Mouse (Mus musculus) ES-E14 (cell line): ENCODE measurements around the gene Podn. TPM values are rescaled to one million over a fixed set of nuclear protein-coding genes. Genes with fewer than 3 reads are reported as not detected.
A peak's percentile ranks its signal among the peaks of the same experiment; 100 is the strongest.

Experiments
- DNase-seq: peaks from one replicate; pipeline ENCODE4 v3.0.0-alpha.2; 2013; ENCODE audit warnings: low read depth, low spot score
- H3K27ac ChIP-seq: 2 replicates; pipeline ENCODE4 v1.5.1; 2012; ENCODE audit warnings: low read depth, mild to moderate bottlenecking, low read length, moderate library complexity, mixed read lengths; ENCODE audit not compliant: poor library complexity, insufficient read depth, severe bottlenecking
- H3K36me3 ChIP-seq: 2 replicates; pipeline ENCODE4 v1.6.1; 2012; ENCODE audit warnings: mild to moderate bottlenecking, low read length, moderate library complexity, mixed read lengths; ENCODE audit not compliant: control insufficient read depth, poor library complexity, insufficient read depth, severe bottlenecking
- H3K4me1 ChIP-seq, 2 experiments: fragments of 150-350 bp in 1 of 2; sonication (generic) in 1 of 2; 2 replicates each; pipeline ENCODE4 v1.6.1; 2012; ENCODE audit warnings: low read length in 2 of 2, mild to moderate bottlenecking in 1 of 2, mixed read lengths in 1 of 2; ENCODE audit not compliant: control insufficient read depth in 2 of 2, insufficient read depth in 2 of 2, poor library complexity in 1 of 2
- H3K4me3 ChIP-seq, 2 experiments: fragments of 150-350 bp in 1 of 2; sonication (generic) in 1 of 2; 2 replicates each; pipeline ENCODE4 v1.5.1; 2012; ENCODE audit warnings: low read length in 2 of 2, low read depth in 1 of 2, mild to moderate bottlenecking in 1 of 2, mixed read lengths in 1 of 2; ENCODE audit not compliant: insufficient read depth in 1 of 2, poor library complexity in 1 of 2, severe bottlenecking in 1 of 2
- H3K9ac ChIP-seq: 2 replicates; pipeline ENCODE4 v1.6.1; 2012; ENCODE audit warnings: low read depth, mild to moderate bottlenecking, low read length, mixed read lengths; ENCODE audit not compliant: poor library complexity, insufficient read depth, severe bottlenecking
- H3K9me3 ChIP-seq: fragments of 150-350 bp; sonication (generic); 2 replicates; pipeline ENCODE4 v1.6.1; 2012; ENCODE audit warnings: low read depth, mild to moderate bottlenecking, low read length; ENCODE audit not compliant: control insufficient read depth, insufficient read depth
- CHD2 ChIP-seq: IDR thresholded peaks from 2 replicates; pipeline ENCODE4 v1.6.1; 2014; ENCODE audit warnings: mild to moderate bottlenecking, low read depth, low read length, inconsistent platforms
- HCFC1 ChIP-seq: IDR thresholded peaks from 2 replicates; pipeline ENCODE4 v1.6.1; 2012; ENCODE audit warnings: low read length, inconsistent platforms, borderline replicate concordance; ENCODE audit not compliant: insufficient read depth
- MAFK ChIP-seq: IDR thresholded peaks from 2 replicates; pipeline ENCODE4 v1.6.1; 2014; ENCODE audit warnings: mild to moderate bottlenecking, low read depth, low read length, inconsistent platforms; ENCODE audit not compliant: insufficient read depth
- ZC3H11A ChIP-seq: IDR thresholded peaks from 2 replicates; pipeline ENCODE4 v1.6.1; 2012; ENCODE audit warnings: low read depth, mild to moderate bottlenecking, inconsistent platforms, low read length, borderline replicate concordance
- ZNF384 ChIP-seq: IDR thresholded peaks from 2 replicates; pipeline ENCODE4 v1.6.1; 2012; ENCODE audit warnings: low read depth, low read length, inconsistent platforms
- in situ Hi-C, 2 experiments: fragments of 600-800 bp; cut with MboI; formaldehyde crosslinking; loops; one replicate each; pipeline ENCODE4 v1.15.1; 2025; ENCODE audit warnings: low sequenced_read_pairs in 2 of 2, inconsistent platforms in 1 of 2; ENCODE audit not compliant: unreplicated experiment in 2 of 2
- total RNA-seq: library from RNA; depleted of rRNA; stranded (reverse); fragments of 300-350 nt; gene quantifications from 2 replicates; pipeline ENCODE4 v1.2.3, GENCODE M21; 2012

Gene Podn
- total RNA-seq, 1 experiment = 1.0 TPM

DNA sequence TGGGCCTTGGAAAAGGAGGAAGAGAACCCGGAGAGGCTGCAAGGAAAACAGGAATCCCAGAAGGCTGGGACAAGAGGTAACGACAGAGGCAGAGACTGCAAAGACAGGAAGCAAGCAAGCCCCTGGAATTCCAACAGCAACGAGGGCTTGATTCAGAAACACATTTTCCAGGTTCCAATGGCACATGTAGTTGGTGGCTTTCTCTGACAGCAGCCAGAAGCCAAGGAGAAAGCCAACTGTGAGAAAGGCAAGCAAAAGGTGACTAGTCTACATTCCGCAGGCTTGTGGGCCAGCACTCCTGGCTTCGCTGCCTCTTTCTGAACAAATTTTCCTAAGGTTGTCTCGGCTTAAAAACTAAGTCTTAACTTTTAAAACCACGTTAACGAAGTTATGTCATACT, 25.5 kb downstream of the Podn start:
- no peak for DNase-seq
- no peak for TF ChIP-seq HCFC1
- no peak for TF ChIP-seq ZNF384
- no peak for TF ChIP-seq CHD2
- TF ChIP-seq ZC3H11A = no peak
- no peak for TF ChIP-seq MAFK
- peak overlapping the region; percentile 37 for H3K9ac ChIP-seq
- H3K27ac ChIP-seq = no peak overlapping the region
- H3K9me3 ChIP-seq = no peaks in the 10 kb centered on the region
- H3K4me3 ChIP-seq = peak overlapping the region; percentile 61 to 81
- H3K36me3 ChIP-seq = no peaks in the 10 kb centered on the region
- no peaks in the 10 kb centered on the region for H3K4me1 ChIP-seq
- in situ Hi-C loops = no loop called here

DNA sequence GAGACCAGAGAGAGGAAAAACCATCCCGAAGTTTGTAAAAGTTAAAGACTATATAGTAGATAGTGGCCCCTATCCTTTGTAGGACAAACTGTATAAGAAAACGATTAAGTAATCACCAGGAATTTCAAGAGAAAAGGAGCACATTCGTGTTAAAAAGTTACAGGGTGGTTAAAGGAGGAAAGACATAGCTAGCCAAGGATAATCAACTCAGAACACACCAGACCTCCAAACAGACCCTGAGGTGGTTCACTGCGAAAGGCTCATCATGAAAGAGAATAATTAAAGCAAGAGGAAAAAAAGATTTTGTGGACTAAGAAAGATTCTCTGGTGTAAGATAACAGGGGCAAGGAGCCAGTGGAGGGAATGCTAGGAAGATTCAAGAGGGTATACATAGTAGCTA, 26.0 kb downstream of the Podn start:
- no peak for DNase-seq
- in situ Hi-C loops = no loop called here
- peak overlapping the region; percentile 37; the same call in 1 of the 2 replicates for H3K9ac ChIP-seq
- H3K9me3 ChIP-seq = no peaks in the 10 kb centered on the region
- TF ChIP-seq HCFC1 (no peak), MAFK (no peak), CHD2 (no peak), ZC3H11A (no peak), ZNF384 (no peak)
- H3K4me1 ChIP-seq = no peaks in the 10 kb centered on the region
- H3K4me3 ChIP-seq = peak overlapping the region; percentile 61 to 81
- H3K36me3 ChIP-seq = no peaks in the 10 kb centered on the region
- no peak overlapping the region for H3K27ac ChIP-seq

DNA sequence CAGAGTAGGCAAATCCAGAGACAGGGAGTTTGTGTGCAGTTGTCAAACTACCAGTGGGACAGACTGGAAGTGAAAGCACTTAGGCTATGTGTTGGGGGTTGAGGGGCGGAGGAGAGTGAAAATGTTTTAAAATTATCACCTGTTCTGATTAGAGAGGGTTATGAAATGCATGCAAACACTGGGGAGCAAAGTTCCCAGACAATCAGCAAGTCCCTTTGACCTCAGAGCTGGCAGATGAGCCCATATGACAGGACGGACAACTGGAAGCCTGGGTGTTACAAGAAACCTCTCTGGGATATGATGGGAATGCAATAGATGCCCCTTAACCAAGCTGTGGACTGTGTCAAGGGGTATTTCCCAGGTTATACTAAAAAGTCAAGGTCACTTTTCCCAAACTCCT, 28.2 kb downstream of the Podn start:
- in situ Hi-C loops = no loop called here
- TF ChIP-seq MAFK = no peak
- TF ChIP-seq ZNF384 = no peak
- TF ChIP-seq CHD2 = no peak
- no peak for TF ChIP-seq HCFC1
- TF ChIP-seq ZC3H11A = no peak
- Histone ChIP-seq H3K4me3 (no peak overlapping the region), H3K36me3 (no peaks in the 10 kb centered on the region; the same call in 1 of the 2 replicates), H3K27ac (no peak overlapping the region), H3K4me1 (no peaks in the 10 kb centered on the region), H3K9me3 (no peaks in the 10 kb centered on the region), H3K9ac (no peak overlapping the region)
- no peak for DNase-seq

DNA sequence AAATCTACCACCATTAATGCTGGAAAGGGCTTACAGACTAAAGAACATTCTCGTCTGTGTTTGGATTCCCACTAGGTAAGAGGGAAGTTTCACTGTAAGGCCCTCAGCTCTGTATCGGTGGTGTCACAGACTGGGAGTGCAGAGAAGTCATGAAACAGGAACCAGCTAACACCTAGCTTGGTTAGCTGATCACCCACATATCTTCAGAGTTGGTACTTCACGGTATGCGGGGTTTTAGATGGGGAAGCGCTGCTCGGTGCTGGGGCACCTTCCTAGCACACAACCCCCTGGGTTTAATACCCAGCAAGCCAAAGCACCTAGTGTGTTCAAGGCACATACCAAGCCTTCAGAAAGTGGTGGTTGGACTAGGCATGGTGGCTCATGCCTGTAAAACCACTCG, 29.0 kb downstream of the Podn start:
- in situ Hi-C loops = no loop called here
- no peak for TF ChIP-seq CHD2
- H3K36me3 ChIP-seq = no peaks in the 10 kb centered on the region; the same call in 1 of the 2 replicates
- no peak overlapping the region for H3K27ac ChIP-seq
- DNase-seq = no peak
- H3K4me3 ChIP-seq = no peak overlapping the region
- no peak overlapping the region for H3K9ac ChIP-seq
- H3K9me3 ChIP-seq = no peaks in the 10 kb centered on the region
- no peaks in the 10 kb centered on the region for H3K4me1 ChIP-seq

DNA sequence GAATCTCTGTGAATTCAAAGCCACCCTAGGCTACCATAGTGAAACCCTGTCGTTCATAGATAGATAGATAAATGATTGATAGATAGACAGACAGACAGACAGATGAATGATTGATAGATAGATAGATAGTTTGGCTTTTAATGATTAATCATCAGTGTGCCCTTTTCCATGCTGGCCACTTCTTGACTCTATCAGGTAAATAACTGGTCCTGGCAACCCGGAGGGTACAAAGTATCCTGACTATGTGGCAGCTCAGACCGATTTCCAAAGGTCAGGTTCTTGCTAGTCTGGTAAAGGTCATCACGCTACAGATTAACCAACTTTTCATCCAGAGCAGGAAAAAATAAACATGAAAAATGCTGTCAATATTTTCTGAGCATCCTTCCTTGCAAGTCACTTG, 29.7 kb downstream of the Podn start:
- DNase-seq = no peak
- H3K36me3 ChIP-seq = no peaks in the 10 kb centered on the region; the same call in 1 of the 2 replicates
- H3K4me1 ChIP-seq = no peaks in the 10 kb centered on the region
- in situ Hi-C loops = no loop called here
- TF ChIP-seq ZC3H11A (no peak), HCFC1 (no peak), ZNF384 (no peak), CHD2 (no peak), MAFK (no peak)
- H3K27ac ChIP-seq = no peak overlapping the region
- no peak overlapping the region for H3K4me3 ChIP-seq
- H3K9me3 ChIP-seq = no peaks in the 10 kb centered on the region
- H3K9ac ChIP-seq = no peak overlapping the region
